Mouse (Mus musculus): ENCODE data around the gene Chrm2. TPM values are rescaled to one million over a fixed set of nuclear protein-coding genes. Genes with fewer than 3 reads are reported as not detected.

Chrm2 gene
- 10 to 100 TPM; 13.4 to 13.9 TPM for total RNA-seq (2021)
- long read RNA-seq, experiment 1, full-length matches to known transcripts, result 9 of 20 reads
- long read RNA-seq, experiment 1, partial matches to known transcripts, result 3 of 20 reads
- long read RNA-seq, experiment 1, other reads (novel, unspliced or antisense), result 8 of 20 reads
- long read RNA-seq, experiment 2, full-length matches to known transcripts, result 10 of 17 reads
- long read RNA-seq, experiment 2, partial matches to known transcripts, result 0 of 17 reads
- long read RNA-seq, experiment 2, other reads (novel, unspliced or antisense), result 7 of 17 reads

GRCm38 (mm10) chr6:36387612-36388400 lies at the start of gene Chrm2:
Gene Chrm2 (plus strand): TSS chr6:36388084.
- Histone ChIP-seq H3K27ac (peak within 1 kb of the TSS; percentile 67), H3K4me3 (peak within 1 kb of the TSS; percentile 53)
- DNase-seq (ENCODE audit: extremely low spot score in 1 of 2, low spot score in 2 of 2), result peak; percentile 39 to 45
- no peak for TF ChIP-seq CTCF (IDR thresholded peaks at IDR 0.05)
- intact Hi-C loops (cut with DNase I), result loop anchor here (5.0 kb wide), 2 partner anchors 49 to 219 kb away; no protein-coding TSS in a partner anchor

DNA sequence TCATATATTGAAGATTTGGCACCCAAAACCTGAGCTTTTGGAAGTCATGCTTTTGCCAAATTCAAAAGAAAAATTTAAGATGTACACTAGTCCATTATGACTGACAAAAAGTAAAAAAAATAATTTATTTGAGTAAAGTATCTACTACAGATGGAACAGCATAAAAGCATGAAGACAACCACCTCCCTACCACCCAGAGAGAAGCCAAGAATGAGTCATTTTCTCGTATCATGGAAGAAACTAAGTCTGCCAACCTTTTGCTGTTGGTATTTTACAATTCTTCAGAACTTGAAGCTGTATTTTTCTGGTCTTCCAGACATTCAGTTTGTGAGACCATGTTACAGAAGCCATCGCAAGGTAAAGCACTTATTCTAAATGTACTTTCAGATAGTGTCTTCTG lies 13.9 kb upstream of the Chrm2 start:
- Histone ChIP-seq H3K4me3 (no peak overlapping the region), H3K27ac (no peak overlapping the region)
- no peak for DNase-seq (ENCODE audit: extremely low spot score in 1 of 2, low spot score in 2 of 2)
- intact Hi-C loops (cut with DNase I), result no loop called here
- no peak for TF ChIP-seq CTCF (IDR thresholded peaks at IDR 0.05)

DNA sequence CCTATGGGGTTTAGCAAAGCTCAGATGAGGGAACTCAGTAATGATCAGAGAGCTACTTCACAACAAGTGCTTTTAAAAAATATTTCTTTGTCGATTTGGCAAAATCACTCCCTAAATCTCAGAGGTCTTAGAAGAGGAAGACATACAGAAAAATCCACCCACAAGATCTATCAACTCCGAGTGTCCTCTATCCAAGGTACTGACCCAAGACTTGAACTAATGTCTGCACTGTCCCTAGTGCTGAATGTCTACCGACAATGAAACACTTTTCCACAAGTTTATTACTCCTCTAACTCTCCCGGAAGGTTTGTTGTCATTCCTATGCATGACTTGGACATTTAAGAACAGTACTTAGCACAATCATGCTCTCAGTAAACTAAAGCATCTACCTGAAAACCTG lies 9.9 kb upstream of the Chrm2 start:
- H3K4me3 ChIP-seq, result no peak overlapping the region
- DNase-seq (ENCODE audit: extremely low spot score in 1 of 2, low spot score in 2 of 2), result no peak
- no peak overlapping the region for H3K27ac ChIP-seq
- no peak for TF ChIP-seq CTCF (IDR thresholded peaks at IDR 0.05)
- intact Hi-C loops (cut with DNase I), result no loop called here

DNA sequence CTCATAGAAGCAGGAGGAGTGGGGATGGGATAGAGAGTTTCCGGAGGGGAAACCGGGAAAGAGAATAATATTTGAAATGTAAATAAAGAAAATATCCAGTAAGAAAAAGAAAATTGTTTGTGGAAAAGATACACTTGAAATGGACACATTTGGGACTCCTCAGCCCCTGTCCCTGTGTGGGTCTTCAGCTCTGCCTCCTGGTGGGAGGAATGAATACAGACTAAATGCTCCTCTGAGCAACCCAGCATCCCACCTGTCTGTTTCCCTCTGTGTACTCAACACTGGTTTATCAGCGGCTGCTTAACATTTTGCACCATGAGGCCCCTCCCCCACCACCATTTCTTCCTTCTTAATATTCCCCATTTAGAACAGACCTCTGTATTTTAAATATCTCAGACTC lies 3.8 kb upstream of the Chrm2 start:
- TF ChIP-seq CTCF (IDR thresholded peaks at IDR 0.05), result no peak
- intact Hi-C loops (cut with DNase I), result no loop called here
- no peak overlapping the region for H3K4me3 ChIP-seq
- no peak overlapping the region for H3K27ac ChIP-seq
- DNase-seq (ENCODE audit: extremely low spot score in 1 of 2, low spot score in 2 of 2), result no peak

DNA sequence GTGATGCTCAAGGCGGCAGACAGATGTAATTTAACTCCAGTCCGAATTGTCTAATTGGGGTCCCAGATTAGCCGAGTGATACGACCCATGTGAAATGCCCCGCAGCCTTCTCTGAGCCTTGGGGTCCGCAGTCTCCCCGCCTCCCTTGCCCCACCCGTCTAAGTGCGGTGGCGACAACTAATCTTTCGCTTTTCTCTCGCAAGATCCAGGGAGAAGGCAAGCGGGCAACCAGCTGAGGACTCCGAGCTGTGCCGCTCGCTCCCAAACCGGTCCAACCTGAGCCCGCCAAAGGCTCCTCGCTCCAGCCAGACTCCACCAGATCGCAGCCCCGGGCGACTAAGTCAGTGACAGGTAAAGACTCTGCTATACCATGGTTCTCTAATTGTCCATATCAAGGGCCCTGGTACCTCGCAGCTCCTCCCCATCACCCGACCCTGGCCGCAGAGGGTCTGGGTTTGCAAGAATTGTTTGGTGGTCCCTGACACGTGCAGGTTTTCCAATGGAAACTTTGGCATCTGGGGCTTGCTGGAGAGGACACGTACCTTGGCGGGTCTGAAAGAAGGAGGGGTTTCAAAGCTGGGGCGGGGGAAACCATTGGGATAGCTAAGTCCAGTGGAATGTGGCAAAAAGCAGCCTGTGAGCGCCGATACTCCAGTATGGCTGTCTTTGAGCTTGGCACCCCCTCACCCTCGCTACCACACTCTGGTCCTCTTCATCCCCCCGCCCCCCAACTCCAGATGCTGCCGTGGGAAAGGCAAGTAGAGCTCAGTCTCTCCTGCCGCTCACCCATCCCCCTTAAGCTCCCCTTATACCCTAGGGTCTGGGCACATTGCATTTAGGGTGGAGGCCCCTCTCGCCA lies 746 bp downstream of the Chrm2 start:
- DNase-seq (ENCODE audit: extremely low spot score in 1 of 2, low spot score in 2 of 2), result peak; percentile 12 to 35
- TF ChIP-seq CTCF (IDR thresholded peaks at IDR 0.05), result no peak
- peak overlapping the region; percentile 67 for H3K27ac ChIP-seq
- H3K4me3 ChIP-seq, result peak overlapping the region; percentile 53
- intact Hi-C loops (cut with DNase I), result loop anchor here (5.0 kb wide), 2 partner anchors 49 to 219 kb away; no protein-coding TSS in a partner anchor

DNA sequence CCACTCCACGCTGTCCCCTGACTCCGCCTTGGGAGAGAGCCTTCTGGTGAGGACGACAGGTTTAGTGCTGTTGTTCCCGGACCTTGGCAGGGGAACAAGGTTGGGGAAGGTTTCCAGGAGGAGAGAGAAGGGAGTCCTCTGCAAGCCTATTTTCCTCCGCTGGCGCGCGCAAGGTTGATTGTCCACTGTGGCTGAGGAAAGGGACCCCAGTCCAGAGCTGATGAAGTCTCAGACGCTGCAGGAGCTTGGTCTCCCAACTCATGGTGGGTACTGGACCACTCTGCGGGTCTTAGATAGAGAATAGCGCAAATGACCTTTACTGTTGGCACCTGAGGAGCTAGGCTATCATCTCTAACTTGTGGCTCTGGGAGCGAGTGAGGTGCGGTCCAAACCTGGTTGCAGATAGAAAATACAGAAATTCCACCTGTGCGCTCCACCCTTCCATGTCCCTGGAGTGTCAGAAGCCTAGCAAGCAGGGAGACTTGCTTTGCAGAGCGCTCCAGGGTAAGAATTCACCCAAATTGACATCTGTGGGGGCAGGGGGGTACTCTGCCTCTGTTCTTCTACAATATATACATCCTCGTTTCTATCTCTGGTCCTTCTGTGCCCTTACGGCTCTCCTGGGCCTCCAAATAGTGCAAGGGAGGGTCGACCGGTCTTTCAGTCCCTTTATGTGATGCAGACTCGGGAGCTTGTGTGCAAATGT lies 1.5 kb downstream of the Chrm2 start:
- peak in 1 of 2 experiments; percentile 24 for DNase-seq (ENCODE audit: extremely low spot score in 1 of 2, low spot score in 2 of 2)
- intact Hi-C loops (cut with DNase I), result loop anchor here (5.0 kb wide), 2 partner anchors 48 to 218 kb away; no protein-coding TSS in a partner anchor
- no peak for TF ChIP-seq CTCF (IDR thresholded peaks at IDR 0.05)
- H3K27ac ChIP-seq, result peak overlapping the region; percentile 67
- peak overlapping the region; percentile 53 for H3K4me3 ChIP-seq

DNA sequence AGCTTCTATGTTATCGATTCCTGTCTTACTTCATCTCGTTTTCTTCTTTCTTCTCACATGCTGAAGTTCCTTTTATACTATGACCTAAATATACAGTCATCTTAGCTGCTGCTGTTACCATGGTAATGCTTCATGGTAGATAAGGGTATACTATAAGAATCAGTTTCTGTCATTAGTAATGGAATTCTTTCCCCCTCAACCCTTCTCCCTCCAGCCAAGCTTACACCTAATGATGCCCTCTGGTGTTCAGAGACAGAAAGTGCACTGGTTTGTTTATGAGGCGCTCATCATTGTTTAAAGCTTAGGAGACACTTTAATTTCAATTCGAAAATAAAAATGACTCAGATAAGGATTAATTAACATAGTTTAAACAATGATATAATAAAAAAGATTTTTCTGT lies 5.8 kb downstream of the Chrm2 start:
- Histone ChIP-seq H3K4me3 (no peak overlapping the region), H3K27ac (no peak overlapping the region)
- DNase-seq (ENCODE audit: extremely low spot score in 1 of 2, low spot score in 2 of 2), result no peak
- intact Hi-C loops (cut with DNase I), result loop anchor here (10.0 kb wide), 2 partner anchors 1009 to 1139 kb away; no protein-coding TSS in a partner anchor
- peak; percentile 71 for TF ChIP-seq CTCF (IDR thresholded peaks at IDR 0.05)

GRCm38 (mm10) chr6:36405139-36405538 lies 17.3 kb downstream of the Chrm2 start:
- Histone ChIP-seq H3K4me3 (no peak overlapping the region), H3K27ac (no peak overlapping the region)
- intact Hi-C loops (cut with DNase I), result no loop called here
- DNase-seq (ENCODE audit: extremely low spot score in 1 of 2, low spot score in 2 of 2), result no peak
- no peak for TF ChIP-seq CTCF (IDR thresholded peaks at IDR 0.05)

- intact Hi-C loops (cut with DNase I), result no loop called here
- Histone ChIP-seq H3K27ac (no peak overlapping the region), H3K4me3 (no peak overlapping the region)
- no peak for DNase-seq (ENCODE audit: extremely low spot score in 1 of 2, low spot score in 2 of 2)
- TF ChIP-seq CTCF (IDR thresholded peaks at IDR 0.05), result no peak
Measured at GRCm38 (mm10) chr6:36409016-36409415, 21.1 kb downstream of the Chrm2 start.

DNA sequence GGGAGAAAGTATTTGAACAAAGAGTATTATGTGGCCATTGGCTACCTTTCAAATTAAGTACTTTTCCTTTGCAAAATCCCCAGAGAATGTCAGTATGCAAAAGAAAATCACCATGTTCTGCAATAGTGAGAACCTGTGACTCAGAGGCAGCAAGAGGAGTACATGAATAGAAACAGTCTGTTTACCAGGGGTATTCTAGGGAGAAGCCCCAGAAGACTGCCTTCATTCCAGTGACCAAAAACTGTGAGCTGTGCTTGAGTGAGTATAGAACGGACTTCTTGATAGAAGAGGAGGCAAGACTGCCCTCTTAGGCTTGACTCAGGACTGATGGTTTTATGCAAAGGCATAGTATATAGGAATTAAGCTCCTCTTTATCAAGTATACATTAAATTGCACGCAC lies 22.2 kb downstream of the Chrm2 start:
- no peak overlapping the region for H3K4me3 ChIP-seq
- peak overlapping the region; percentile 3; the same call in 1 of the 2 replicates for H3K27ac ChIP-seq
- TF ChIP-seq CTCF (IDR thresholded peaks at IDR 0.05), result no peak
- DNase-seq (ENCODE audit: extremely low spot score in 1 of 2, low spot score in 2 of 2), result no peak
- intact Hi-C loops (cut with DNase I), result no loop called here

GRCm38 (mm10) chr6:36419716-36420115 lies 31.8 kb downstream of the Chrm2 start:
- Histone ChIP-seq H3K4me3 (no peak overlapping the region), H3K27ac (no peak overlapping the region)
- no peak for DNase-seq (ENCODE audit: extremely low spot score in 1 of 2, low spot score in 2 of 2)
- intact Hi-C loops (cut with DNase I), result no loop called here
- no peak for TF ChIP-seq CTCF (IDR thresholded peaks at IDR 0.05)
